Mouse (Mus musculus) liver, adult 2 months (tissue): ENCODE results near the gene Bcl9l. TPM values are rescaled to one million over a fixed set of nuclear protein-coding genes. Genes with fewer than 3 reads are reported as not detected.

Experiments used
- DNase-seq: peaks from one replicate; pipeline ENCODE4 v3.0.0-alpha.2; 2011; ENCODE audit warnings: low read depth, low spot score; ENCODE audit errors: extremely low read depth
- H3K27ac ChIP-seq: fragments of 200-500 bp; replicated peaks from 2 replicates; pipeline ENCODE4 v1.5.1; 2012; ENCODE audit warnings: low read depth, mild to moderate bottlenecking, control low read depth, inconsistent platforms, low read length; ENCODE audit not compliant: insufficient read depth
- H3K27me3 ChIP-seq: fragments of 200-500 bp; 2 replicates; pipeline ENCODE4 v1.6.1; 2012; ENCODE audit warnings: mild to moderate bottlenecking, moderate library complexity, low read length, inconsistent platforms; ENCODE audit not compliant: control insufficient read depth, insufficient read depth
- H3K36me3 ChIP-seq: fragments of 200-500 bp; 2 replicates; pipeline ENCODE4 v1.6.1; 2012; ENCODE audit warnings: low read length, inconsistent platforms; ENCODE audit not compliant: control insufficient read depth, insufficient read depth
- H3K4me1 ChIP-seq: fragments of 200-500 bp; 2 replicates; pipeline ENCODE4 v1.6.1; 2011; ENCODE audit warnings: low read length; ENCODE audit not compliant: control insufficient read depth, insufficient read depth
- H3K4me3 ChIP-seq: fragments of 200-500 bp; 2 replicates; pipeline ENCODE4 v1.5.1; 2011; ENCODE audit warnings: low read depth, mild to moderate bottlenecking, control low read depth, low read length, moderate library complexity; ENCODE audit not compliant: insufficient read depth
- H3K79me2 ChIP-seq: fragments of 200-500 bp; 2 replicates; pipeline ENCODE4 v1.6.1; 2012; ENCODE audit warnings: inconsistent platforms, mild to moderate bottlenecking, low read length, moderate library complexity; ENCODE audit not compliant: control insufficient read depth, insufficient read depth
- H3K9ac ChIP-seq: fragments of 200-500 bp; 2 replicates; pipeline ENCODE4 v1.6.1; 2012; ENCODE audit warnings: low read depth, mild to moderate bottlenecking, control low read depth, inconsistent platforms, low read length
- CTCF ChIP-seq: fragments of 200-500 bp; IDR thresholded peaks from 2 replicates; pipeline ENCODE4 v1.5.1; 2011; ENCODE audit warnings: low read depth, low read length, control low read depth
- POLR2A ChIP-seq: fragments of 200-500 bp; IDR thresholded peaks from 2 replicates; pipeline ENCODE4 v1.6.1; 2011; ENCODE audit warnings: low read length, control low read depth; ENCODE audit not compliant: insufficient read depth; ENCODE audit errors: extremely low read depth
- WGBS: fragments of 180-500 bp; shearing (Covaris S2); methylation state at CpG from one replicate; pipeline ENCODE4 v1.1.7; 2018; 5-methylcytosine and 5-hydroxymethylcytosine counted together
- polyA plus RNA-seq: library from polyadenylated mRNA; depleted of rRNA; stranded (reverse); fragments of >200 nt; gene quantifications from 2 replicates; pipeline ENCODE4 v1.2.3, GENCODE M21; 2012
- total RNA-seq: library from RNA; depleted of rRNA; stranded (reverse); fragments of >200 nt; gene quantifications from 2 replicates; pipeline ENCODE4 v1.2.3, GENCODE M21; 2014

The Bcl9l gene
- total and polyA plus RNA-seq, 2 experiments = 5.4 to 27.9 TPM

DNA sequence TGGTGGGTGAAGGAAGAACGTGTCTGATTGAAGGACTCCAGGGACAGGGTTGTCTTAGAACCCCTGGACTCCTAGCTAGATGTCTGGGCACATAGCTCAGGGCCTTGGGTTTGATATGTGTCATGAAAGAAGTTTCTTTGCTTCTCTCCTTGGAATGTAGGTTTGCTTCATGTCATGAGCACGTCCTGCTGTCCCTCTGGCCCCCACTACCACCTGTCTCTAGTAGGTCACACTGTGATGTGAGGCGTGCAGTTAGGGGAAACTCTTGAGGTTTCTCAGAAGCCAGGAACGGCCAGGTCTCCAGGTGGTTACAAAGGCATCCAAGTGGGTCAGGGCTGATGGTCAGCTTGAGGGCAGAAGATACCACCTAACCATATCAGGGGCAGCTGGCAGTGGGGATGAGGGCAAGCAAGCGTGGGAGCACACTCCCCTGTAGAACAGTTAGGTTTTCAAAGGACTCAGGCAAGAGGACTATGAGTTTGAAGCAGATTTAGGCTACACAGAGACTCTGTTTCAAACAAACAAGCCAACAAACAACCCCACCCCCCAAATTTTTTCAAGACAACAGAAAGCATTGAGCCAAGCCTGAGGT lies 41.7 kb downstream of the Bcl9l start:
- H3K27me3 ChIP-seq = no peaks in the 10 kb centered on the region
- no peak overlapping the region for H3K27ac ChIP-seq
- H3K4me3 ChIP-seq = no peak overlapping the region
- H3K36me3 ChIP-seq = no peaks in the 10 kb centered on the region
- TF ChIP-seq POLR2A (no peak), CTCF (no peak)
- H3K4me1 ChIP-seq = no peaks in the 10 kb centered on the region
- no peaks in the 10 kb centered on the region for H3K79me2 ChIP-seq
- H3K9ac ChIP-seq = no peak overlapping the region
- WGBS = 83% methylated on average over 5 of the region's 5 CpGs
- no peak for DNase-seq

- Histone ChIP-seq H3K27ac (no peak overlapping the region), H3K4me1 (no peaks in the 10 kb centered on the region), H3K4me3 (no peak overlapping the region), H3K9ac (no peak overlapping the region), H3K27me3 (no peaks in the 10 kb centered on the region), H3K36me3 (no peaks in the 10 kb centered on the region), H3K79me2 (no peaks in the 10 kb centered on the region)
- no peak for DNase-seq
- WGBS = 93% methylated on average over 3 of the region's 3 CpGs
- TF ChIP-seq CTCF (no peak), POLR2A (no peak)
These were observed 42.4 kb downstream of the Bcl9l start for GRCm38 (mm10) chr9:44525001-44525400.

GRCm38 (mm10) chr9:44525589-44525988 lies 43.0 kb downstream of the Bcl9l start:
- Histone ChIP-seq H3K27ac (no peak overlapping the region), H3K27me3 (no peaks in the 10 kb centered on the region), H3K9ac (no peak overlapping the region; the same call in 1 of the 2 replicates), H3K4me1 (no peaks in the 10 kb centered on the region), H3K36me3 (no peaks in the 10 kb centered on the region), H3K79me2 (no peaks in the 10 kb centered on the region), H3K4me3 (no peak overlapping the region)
- no peak for DNase-seq
- TF ChIP-seq POLR2A (no peak), CTCF (no peak)
- WGBS = 86% methylated on average over 8 of the region's 8 CpGs

DNA sequence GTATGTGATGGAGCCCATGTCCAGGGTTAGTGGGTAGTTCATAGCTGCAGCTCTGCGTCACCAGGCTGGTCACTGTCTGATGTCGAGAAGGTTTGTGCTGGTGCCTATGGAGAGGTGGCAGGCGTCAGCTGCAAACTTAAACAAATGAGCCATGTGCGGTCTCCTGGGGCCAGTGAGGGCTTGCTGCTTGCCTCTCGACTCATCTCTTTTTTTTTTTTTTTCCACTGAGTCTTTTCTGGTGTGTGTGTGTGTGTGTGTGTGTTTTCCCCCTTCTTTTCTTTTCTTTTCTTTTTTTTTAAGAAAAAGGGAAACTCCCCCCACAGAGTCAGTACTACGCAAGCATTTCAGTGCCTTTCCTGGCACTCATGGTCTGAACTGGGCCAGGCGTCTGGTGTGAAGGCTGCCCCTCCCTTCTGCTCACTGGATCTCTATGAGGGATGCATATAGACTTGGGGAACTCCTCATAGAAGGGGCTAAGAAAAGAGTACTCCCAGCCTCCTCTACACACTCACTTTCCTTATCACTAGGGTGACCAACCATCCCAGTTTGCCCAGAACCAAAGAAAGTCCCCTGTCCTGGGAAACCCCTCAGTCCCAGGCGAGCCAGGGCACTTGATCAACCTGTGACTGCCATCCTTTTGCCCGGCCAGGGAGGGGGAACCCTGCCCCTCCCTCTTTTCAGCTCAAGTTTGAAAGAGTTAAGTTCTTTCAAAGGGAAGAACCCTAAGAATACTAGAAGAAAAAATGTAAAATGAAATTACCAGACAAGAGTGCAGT lies 43.9 kb downstream of the Bcl9l start:
- TF ChIP-seq CTCF (no peak), POLR2A (no peak)
- Histone ChIP-seq H3K27me3 (no peaks in the 10 kb centered on the region), H3K9ac (no peak overlapping the region), H3K4me3 (no peak overlapping the region), H3K4me1 (no peaks in the 10 kb centered on the region), H3K27ac (no peak overlapping the region), H3K79me2 (no peaks in the 10 kb centered on the region), H3K36me3 (no peaks in the 10 kb centered on the region)
- DNase-seq = no peak
- WGBS = 77% methylated on average over 9 of the region's 9 CpGs

- Histone ChIP-seq H3K27ac (no peak overlapping the region), H3K27me3 (no peaks in the 10 kb centered on the region), H3K36me3 (no peaks in the 10 kb centered on the region), H3K79me2 (no peaks in the 10 kb centered on the region), H3K4me3 (no peak overlapping the region), H3K9ac (no peak overlapping the region), H3K4me1 (no peaks in the 10 kb centered on the region)
- TF ChIP-seq CTCF = no peak
- no peak for TF ChIP-seq POLR2A
- WGBS = 60% methylated on average over 8 of the region's 8 CpGs
- no peak for DNase-seq
These were observed 45.7 kb downstream of the Bcl9l start for GRCm38 (mm10) chr9:44528340-44528739.

GRCm38 (mm10) chr9:44532991-44533580 lies 50.5 kb downstream of the Bcl9l start:
- Histone ChIP-seq H3K27ac (no peak overlapping the region), H3K36me3 (no peaks in the 10 kb centered on the region), H3K79me2 (no peaks in the 10 kb centered on the region), H3K9ac (no peak overlapping the region), H3K4me3 (no peak overlapping the region), H3K27me3 (no peaks in the 10 kb centered on the region), H3K4me1 (0 out of 2 replicates have a peak, but pooled peaks cover 3% of the 10 kb centered on the region)
- TF ChIP-seq POLR2A (no peak), CTCF (no peak)
- 89% methylated on average over 6 of the region's 6 CpGs for WGBS
- DNase-seq = no peak
